In the genomic region with DNA sequence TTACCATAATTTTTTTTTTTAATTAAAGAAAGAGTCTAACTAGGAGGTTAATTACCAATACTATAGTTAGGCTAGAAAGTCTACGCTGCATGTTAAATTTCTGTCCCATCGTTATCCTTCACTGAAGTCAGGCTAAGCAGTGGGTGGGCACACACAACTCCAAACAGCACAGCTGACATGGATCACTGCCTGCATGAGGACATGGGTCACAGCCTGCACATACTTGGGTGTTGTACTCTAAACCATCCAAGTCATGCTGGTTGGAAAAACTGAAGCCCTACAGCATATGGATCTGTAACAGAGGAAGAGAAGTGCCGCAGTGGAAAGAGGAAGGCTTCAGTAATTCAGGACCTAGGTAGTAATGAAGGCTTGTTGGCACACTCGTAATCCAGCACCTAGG, we compare ENCODE assay signal across 26 mouse cellular contexts.
DNase-seq lines count a peak whose midpoint lies in the region; ATAC-seq lines count a peak whose summit lies in the region.
"Had no signal": no experiment of that assay in that cellular context is flagged by ENCODE, and none has a peak within 500 bp of the region (broad histone marks: within the 10 kb centered on the region; RNA-seq: fewer than 3 reads in every experiment).

No protein-coding gene starts in this region.

- peak overlapping the region; percentile 68 for H3K27ac ChIP-seq in kidney, embryonic 16.5 days (ENCODE audit: low read length)
- H3K27ac ChIP-seq: embryonic facial prominence, embryonic 12.5 days; heart, adult 2 months; hindbrain, embryonic 15.5 days; intestine, embryonic 15.5 days; limb, embryonic 13.5 days; liver, embryonic 12.5 days; macrophage; midbrain, embryonic 10.5 days; neural tube, embryonic 13.5 days had no signal

- no peak overlapping the region for H3K4me3 ChIP-seq in kidney, embryonic 16.5 days (ENCODE audit: low read length)
- H3K4me3 ChIP-seq: embryonic facial prominence, embryonic 12.5 days; heart, adult 2 months; hindbrain, embryonic 15.5 days; intestine, embryonic 15.5 days; limb, embryonic 13.5 days; liver, embryonic 12.5 days; midbrain, embryonic 10.5 days; myocyte; neural tube, embryonic 13.5 days had no signal

- H3K36me3 ChIP-seq in kidney, embryonic 16.5 days (ENCODE audit: insufficient read depth, low read length), result no peaks in the 10 kb centered on the region
- H3K36me3 ChIP-seq: embryonic facial prominence, embryonic 12.5 days; hindbrain, embryonic 15.5 days; intestine, embryonic 15.5 days; limb, embryonic 13.5 days; liver, embryonic 12.5 days; midbrain, embryonic 10.5 days; neural tube, embryonic 13.5 days had no signal

- intact Hi-C loops in heart, postnatal 10 days (cut with DNase I), result no loop called here

- H3K4me1 ChIP-seq in kidney, embryonic 16.5 days (ENCODE audit: insufficient read depth, low read length), result peaks cover 27% of the 10 kb centered on the region
- H3K4me1 ChIP-seq: hindbrain, embryonic 15.5 days; intestine, embryonic 15.5 days; liver, embryonic 12.5 days; midbrain, embryonic 10.5 days; neural tube, embryonic 13.5 days had no signal

- H3K27me3 ChIP-seq in kidney, embryonic 16.5 days (ENCODE audit: insufficient read depth, low read length), result no peaks in the 10 kb centered on the region
- H3K27me3 ChIP-seq: embryonic facial prominence, embryonic 12.5 days; hindbrain, embryonic 15.5 days; intestine, embryonic 15.5 days; liver, embryonic 12.5 days; neural tube, embryonic 13.5 days had no signal

- no peak overlapping the region for H3K9ac ChIP-seq in kidney, embryonic 16.5 days (replicated peaks; ENCODE audit: low read length)
- H3K9ac ChIP-seq: embryonic facial prominence, embryonic 12.5 days; hindbrain, embryonic 15.5 days; intestine, embryonic 15.5 days; limb, embryonic 13.5 days; liver, embryonic 12.5 days; neural tube, embryonic 13.5 days had no signal

- ATAC-seq in kidney, embryonic 16.5 days (ENCODE audit: low FRiP score, low TSS enrichment), result peak; percentile 92
- ATAC-seq: intestine, embryonic 15.5 days; liver, embryonic 12.5 days; midbrain, embryonic 16.5 days had no signal

- DNase-seq in heart, postnatal 10 days, result peak; percentile 23 to 32
- no peak for DNase-seq in heart, adult 9 months (ENCODE audit: low spot score in 2 of 2)
- DNase-seq in kidney, adult 9 months, result no peak
- peak; percentile 34 for DNase-seq in embryo, embryonic 10.5 days (ENCODE audit: low spot score)
- peak; percentile 56 for DNase-seq in lung, postnatal 10 days
- DNase-seq in thymus, postnatal 10 days (ENCODE audit: low spot score in 2 of 2), result no peak
- no peak for DNase-seq in layer of hippocampus, postnatal 14 days (ENCODE audit: low spot score in 2 of 2)
- DNase-seq: adrenal gland, postnatal 14 days; cerebellum, adult 8-10 months; gastrocnemius, postnatal 36 days; heart, adult 2 months; retina, postnatal 1 day; right cerebral cortex, postnatal 25 days; spleen, adult 18-20 months; thymus, postnatal 25 days had no signal

- H3K9me3 ChIP-seq in kidney, embryonic 16.5 days (ENCODE audit: low read length), result no peaks in the 10 kb centered on the region
- H3K9me3 ChIP-seq: embryonic facial prominence, embryonic 12.5 days; hindbrain, embryonic 15.5 days; intestine, embryonic 15.5 days; limb, embryonic 13.5 days; liver, embryonic 12.5 days; midbrain, embryonic 10.5 days; neural tube, embryonic 13.5 days had no signal

- H3K4me2 ChIP-seq in kidney, embryonic 16.5 days (replicated peaks; ENCODE audit: low read depth, low read length), result 0 out of 2 replicates have a peak overlapping the region, but pooled peaks have one; percentile 6
- H3K4me2 ChIP-seq: embryonic facial prominence, embryonic 12.5 days; hindbrain, embryonic 15.5 days; intestine, embryonic 15.5 days; limb, embryonic 13.5 days; liver, embryonic 12.5 days; neural tube, embryonic 13.5 days had no signal

- WGBS in kidney, embryonic 16.5 days, result 28% methylated on average over 4 of the region's 4 CpGs

Comparison
In these comparisons a context has a peak if more than half of its experiments do, and no peak if none do; other contexts are left out.
1. DNase-seq: peak in heart, postnatal 10 days (2 of 2), embryo, embryonic 10.5 days (single experiment) and lung, postnatal 10 days (single experiment); none in heart, adult 9 months (0 of 2), kidney, adult 9 months (single experiment), thymus, postnatal 10 days (0 of 2) and layer of hippocampus, postnatal 14 days (0 of 2).